Mouse (Mus musculus): ENCODE results near the gene Arl16. TPM values are rescaled to one million over a fixed set of nuclear protein-coding genes. Genes with fewer than 3 reads are reported as not detected.

The Arl16 gene
- polyA plus RNA-seq, 1 experiment from 2014 or later, result 57.1 TPM

GRCm38 (mm10) chr11:120501701-120502100, 34.3 kb upstream of the Arl16 start:
- no peak overlapping the region for H3K9ac ChIP-seq
- H3K4me1 ChIP-seq, result no peaks in the 10 kb centered on the region
- no peak overlapping the region for H3K4me3 ChIP-seq
- H3K4me2 ChIP-seq (replicated peaks), result no peak overlapping the region
- H3K27me3 ChIP-seq, result no peaks in the 10 kb centered on the region
- no peak overlapping the region for H3K27ac ChIP-seq
- ATAC-seq (ENCODE audit: low FRiP score), result no peak
- peaks cover 28% of the 10 kb centered on the region for H3K36me3 ChIP-seq
- 88% methylated on average over 4 of the region's 4 CpGs for WGBS
- no peaks in the 10 kb centered on the region for H3K9me3 ChIP-seq (replicated peaks)

- H3K9ac ChIP-seq, result no peak overlapping the region
- ATAC-seq (ENCODE audit: low FRiP score), result no peak
- H3K9me3 ChIP-seq (replicated peaks), result no peaks in the 10 kb centered on the region
- 62% methylated on average over 6 of the region's 6 CpGs for WGBS
- peaks cover 35% of the 10 kb centered on the region for H3K36me3 ChIP-seq
- H3K4me3 ChIP-seq, result no peak overlapping the region
- H3K27ac ChIP-seq, result no peak overlapping the region
- no peak overlapping the region for H3K4me2 ChIP-seq (replicated peaks)
- no peaks in the 10 kb centered on the region for H3K27me3 ChIP-seq
- H3K4me1 ChIP-seq, result no peaks in the 10 kb centered on the region
Measured at GRCm38 (mm10) chr11:120501018-120501417, 33.6 kb upstream of the Arl16 start.

GRCm38 (mm10) chr11:120500357-120500756, 33.0 kb upstream of the Arl16 start:
- Histone ChIP-seq H3K27ac (no peak overlapping the region), H3K4me3 (no peak overlapping the region), H3K9ac (no peak overlapping the region), H3K4me2 (replicated peaks) (no peak overlapping the region), H3K36me3 (peaks cover 42% of the 10 kb centered on the region), H3K27me3 (no peaks in the 10 kb centered on the region), H3K4me1 (no peaks in the 10 kb centered on the region), H3K9me3 (replicated peaks) (no peaks in the 10 kb centered on the region)
- ATAC-seq (ENCODE audit: low FRiP score), result no peak
- WGBS, result 19% methylated on average over 3 of the region's 3 CpGs

GRCm38 (mm10) chr11:120499894-120500293, 32.5 kb upstream of the Arl16 start:
- Histone ChIP-seq H3K4me3 (no peak overlapping the region), H3K4me2 (replicated peaks) (no peak overlapping the region), H3K9me3 (replicated peaks) (no peaks in the 10 kb centered on the region), H3K9ac (no peak overlapping the region), H3K27me3 (no peaks in the 10 kb centered on the region), H3K36me3 (peaks cover 46% of the 10 kb centered on the region), H3K27ac (no peak overlapping the region), H3K4me1 (no peaks in the 10 kb centered on the region)
- 81% methylated on average over 6 of the region's 6 CpGs for WGBS
- no peak for ATAC-seq (ENCODE audit: low FRiP score)

- ATAC-seq (ENCODE audit: low FRiP score), result no peak
- H3K36me3 ChIP-seq, result peaks cover 53% of the 10 kb centered on the region
- H3K27me3 ChIP-seq, result no peaks in the 10 kb centered on the region
- WGBS, result 87% methylated on average over 5 of the region's 5 CpGs
- peaks cover under 1% of the 10 kb centered on the region for H3K4me1 ChIP-seq
- H3K4me2 ChIP-seq (replicated peaks), result no peak overlapping the region
- no peak overlapping the region for H3K4me3 ChIP-seq
- H3K9ac ChIP-seq, result peak overlapping the region; percentile 23; the same call in 1 of the 2 replicates
- no peak overlapping the region for H3K27ac ChIP-seq
- no peaks in the 10 kb centered on the region for H3K9me3 ChIP-seq (replicated peaks)
Measured at GRCm38 (mm10) chr11:120498891-120499290, 31.5 kb upstream of the Arl16 start.

- Histone ChIP-seq H3K9ac (no peak overlapping the region), H3K4me2 (replicated peaks) (no peak overlapping the region), H3K4me1 (peaks cover 7% of the 10 kb centered on the region), H3K36me3 (peaks cover 53% of the 10 kb centered on the region), H3K9me3 (replicated peaks) (no peaks in the 10 kb centered on the region), H3K27me3 (no peaks in the 10 kb centered on the region), H3K27ac (no peak overlapping the region), H3K4me3 (no peak overlapping the region)
- ATAC-seq (ENCODE audit: low FRiP score), result no peak
- 95% methylated on average over 12 of the region's 12 CpGs for WGBS
Measured at GRCm38 (mm10) chr11:120498226-120498625, 30.8 kb upstream of the Arl16 start.

- Histone ChIP-seq H3K27ac (no peak overlapping the region), H3K4me2 (replicated peaks) (no peak overlapping the region), H3K4me1 (peaks cover 15% of the 10 kb centered on the region), H3K36me3 (peaks cover 53% of the 10 kb centered on the region), H3K27me3 (no peaks in the 10 kb centered on the region), H3K9me3 (replicated peaks) (no peaks in the 10 kb centered on the region), H3K9ac (no peak overlapping the region), H3K4me3 (no peak overlapping the region)
- no peak for ATAC-seq (ENCODE audit: low FRiP score)
- WGBS, result 92% methylated on average over 3 of the region's 3 CpGs
Measured at GRCm38 (mm10) chr11:120497436-120497835, 30.0 kb upstream of the Arl16 start.

- Histone ChIP-seq H3K4me1 (peaks cover 34% of the 10 kb centered on the region), H3K27ac (no peak overlapping the region), H3K27me3 (no peaks in the 10 kb centered on the region), H3K4me2 (replicated peaks) (peak overlapping the region; percentile 86; the same call in 1 of the 2 replicates), H3K9ac (no peak overlapping the region), H3K9me3 (replicated peaks) (no peaks in the 10 kb centered on the region), H3K4me3 (no peak overlapping the region), H3K36me3 (peaks cover 49% of the 10 kb centered on the region)
- ATAC-seq (ENCODE audit: low FRiP score), result no peak
- WGBS, result 83% methylated on average over 3 of the region's 3 CpGs
Measured at GRCm38 (mm10) chr11:120493911-120494310, 26.5 kb upstream of the Arl16 start.

- Histone ChIP-seq H3K36me3 (peaks cover 49% of the 10 kb centered on the region), H3K9me3 (replicated peaks) (no peaks in the 10 kb centered on the region), H3K4me1 (peaks cover 34% of the 10 kb centered on the region), H3K27ac (peak overlapping the region; percentile 81), H3K4me3 (peak overlapping the region; percentile 80), H3K4me2 (replicated peaks) (peak overlapping the region; percentile 86), H3K27me3 (no peaks in the 10 kb centered on the region), H3K9ac (peak overlapping the region; percentile 82)
- 57% methylated on average over 3 of the region's 3 CpGs for WGBS
- ATAC-seq (ENCODE audit: low FRiP score), result no peak
Measured at GRCm38 (mm10) chr11:120493351-120493750, 25.9 kb upstream of the Arl16 start.

- ATAC-seq (ENCODE audit: low FRiP score), result no peak
Measured at GRCm38 (mm10) chr11:120492878-120493203, 25.4 kb upstream of the Arl16 start.

GRCm38 (mm10) chr11:120492024-120492877, 24.8 kb upstream of the Arl16 start:
- H3K27ac ChIP-seq, result peak overlapping the region; percentile 81
- peaks cover 34% of the 10 kb centered on the region for H3K4me1 ChIP-seq
- H3K36me3 ChIP-seq, result peaks cover 49% of the 10 kb centered on the region
- H3K9ac ChIP-seq, result peak overlapping the region; percentile 82
- peak; percentile 10 for ATAC-seq (ENCODE audit: low FRiP score)
- H3K4me2 ChIP-seq (replicated peaks), result peak overlapping the region; percentile 86
- H3K27me3 ChIP-seq, result no peaks in the 10 kb centered on the region
- H3K9me3 ChIP-seq (replicated peaks), result no peaks in the 10 kb centered on the region
- peak overlapping the region; percentile 80 for H3K4me3 ChIP-seq
- WGBS, result 1% methylated on average over 48 of the region's 48 CpGs

More at GRCm38 (mm10) chr11:120492878-120493203, 25.4 kb upstream of the Arl16 start:
- H3K4me3 ChIP-seq, result peak overlapping the region; percentile 80
- H3K27me3 ChIP-seq, result no peaks in the 10 kb centered on the region
- peak overlapping the region; percentile 82 for H3K9ac ChIP-seq
- no peaks in the 10 kb centered on the region for H3K9me3 ChIP-seq (replicated peaks)
- H3K4me2 ChIP-seq (replicated peaks), result peak overlapping the region; percentile 86
- H3K4me1 ChIP-seq, result peaks cover 34% of the 10 kb centered on the region
- 32% methylated on average over 3 of the region's 3 CpGs for WGBS
- H3K36me3 ChIP-seq, result peaks cover 49% of the 10 kb centered on the region
- H3K27ac ChIP-seq, result peak overlapping the region; percentile 81

GRCm38 (mm10) chr11:120491317-120492023, 24.1 kb upstream of the Arl16 start, which contains the start of gene Slc25a10:
Gene Slc25a10 (plus strand): TSS chr11:120491840.
- ATAC-seq (ENCODE audit: low FRiP score), result peak; percentile 87
- Histone ChIP-seq H3K4me2 (replicated peaks) (peak within 1 kb of the TSS; percentile 86), H3K4me1 (peaks cover 34% of the 10 kb centered on the region), H3K36me3 (peaks cover 48% of the 10 kb centered on the region), H3K27ac (peak within 1 kb of the TSS; percentile 81), H3K9me3 (replicated peaks) (no peaks in the 10 kb centered on the region), H3K27me3 (no peaks in the 10 kb centered on the region), H3K9ac (peak within 1 kb of the TSS; percentile 82), H3K4me3 (peak within 1 kb of the TSS; percentile 80)
- under 1% methylated on average over 32 of the region's 35 CpGs for WGBS

All from hindbrain, embryonic 12.5 days (tissue).